Mouse (Mus musculus) T-cell, adult 2 months (primary cell): ENCODE data around the gene Itfg2.

Experiments used
- DNase-seq: peaks from one replicate; pipeline ENCODE4 v3.0.0; 2022; ENCODE audit warnings: low spot score

Gene Itfg2

GRCm38 (mm10) chr6:128435474-128435873, 10.7 kb upstream of the Itfg2 start:
- no peak for DNase-seq

GRCm38 (mm10) chr6:128433566-128433965, 8.8 kb upstream of the Itfg2 start:
- no peak for DNase-seq

GRCm38 (mm10) chr6:128432356-128432915, 7.7 kb upstream of the Itfg2 start:
- DNase-seq = no peak

DNA sequence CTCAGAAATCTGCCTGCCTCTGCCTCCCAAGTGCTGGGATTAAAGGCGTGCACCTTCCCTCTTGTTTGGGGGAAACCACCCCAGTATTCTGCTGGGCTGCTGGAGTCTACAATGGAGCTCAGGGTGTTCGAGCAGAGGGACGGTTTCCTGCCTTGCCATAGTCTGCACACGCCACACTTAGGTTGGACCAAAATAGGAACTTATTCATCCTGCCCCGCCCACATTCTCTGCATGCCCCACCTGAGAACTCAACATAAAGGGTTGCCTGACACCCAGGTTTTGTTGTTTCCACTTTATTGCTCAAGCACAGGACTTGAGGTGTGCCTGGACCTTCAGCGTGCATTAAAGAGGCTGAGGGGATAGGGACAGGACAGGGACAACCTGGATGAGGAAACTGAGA, 5.1 kb upstream of the Itfg2 start:
- DNase-seq = no peak

- no peak for DNase-seq
Observed at GRCm38 (mm10) chr6:128429300-128429699, 4.6 kb upstream of the Itfg2 start.

GRCm38 (mm10) chr6:128427571-128427970, 2.8 kb upstream of the Itfg2 start:
- no peak for DNase-seq

- no peak for DNase-seq
Observed at GRCm38 (mm10) chr6:128425046-128425445, 315 bp upstream of the Itfg2 start.

GRCm38 (mm10) chr6:128423496-128424268, 1.0 kb downstream of the Itfg2 start:
- no peak for DNase-seq

DNA sequence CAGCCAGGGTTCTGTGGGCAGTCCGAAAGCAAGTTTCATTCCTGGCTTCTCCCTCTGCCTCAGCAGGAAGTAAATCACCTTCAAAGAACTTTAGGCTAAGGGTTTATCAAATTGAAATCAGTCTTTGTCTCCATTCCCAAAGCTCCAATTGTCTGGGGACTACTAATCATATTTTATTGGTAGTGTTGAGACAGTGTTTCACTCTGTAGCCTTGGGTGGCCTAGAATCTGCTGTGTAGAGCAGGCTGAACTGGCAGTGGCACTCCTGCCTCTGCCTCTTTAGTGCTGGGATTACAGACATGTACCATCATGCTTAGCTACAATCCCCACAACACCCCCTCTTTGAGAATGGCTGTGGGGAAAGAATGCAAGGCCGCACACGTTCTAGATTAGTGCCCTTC, 3.3 kb downstream of the Itfg2 start:
- DNase-seq = no peak

DNA sequence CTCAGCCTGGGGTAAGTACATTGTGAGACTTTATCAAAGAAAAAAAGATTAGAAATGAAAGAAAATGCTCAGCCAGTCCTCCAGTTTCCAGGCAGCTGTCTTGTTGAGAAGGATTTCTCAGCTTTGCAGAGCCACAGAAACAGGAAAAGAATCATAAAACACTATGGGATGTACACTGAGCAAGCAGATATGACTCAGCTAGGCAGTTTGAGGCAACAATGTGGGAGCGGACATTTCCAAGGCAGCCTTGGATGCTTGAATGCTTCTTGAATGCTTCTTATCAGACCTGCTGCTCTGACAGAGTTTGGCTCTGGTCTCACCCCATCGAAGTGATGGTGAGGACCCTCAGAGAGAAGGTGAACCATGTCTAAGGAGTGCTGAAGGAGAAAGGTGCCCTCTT, 3.7 kb downstream of the Itfg2 start:
- DNase-seq = no peak

GRCm38 (mm10) chr6:128418076-128418475, 6.7 kb downstream of the Itfg2 start:
- DNase-seq = no peak

DNA sequence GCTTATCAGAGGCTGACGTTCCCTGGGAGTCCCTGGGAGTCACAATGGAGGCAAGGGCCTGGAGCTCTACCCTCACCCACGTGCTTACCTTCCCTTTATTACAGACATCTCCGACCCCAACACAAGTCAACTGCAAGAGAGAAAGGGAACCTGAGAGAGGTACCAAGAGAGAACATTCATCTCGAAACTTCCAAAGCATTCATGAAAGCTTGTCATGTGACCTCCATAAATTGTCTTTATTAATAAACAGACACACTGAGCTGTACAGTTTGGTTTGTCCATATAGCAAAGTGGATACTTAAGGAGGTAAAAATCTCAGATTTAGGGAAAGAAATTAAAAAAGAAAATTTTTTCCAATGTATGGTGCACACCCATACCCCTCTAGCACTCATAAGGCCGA, 8.6 kb downstream of the Itfg2 start:
- no peak for DNase-seq

DNA sequence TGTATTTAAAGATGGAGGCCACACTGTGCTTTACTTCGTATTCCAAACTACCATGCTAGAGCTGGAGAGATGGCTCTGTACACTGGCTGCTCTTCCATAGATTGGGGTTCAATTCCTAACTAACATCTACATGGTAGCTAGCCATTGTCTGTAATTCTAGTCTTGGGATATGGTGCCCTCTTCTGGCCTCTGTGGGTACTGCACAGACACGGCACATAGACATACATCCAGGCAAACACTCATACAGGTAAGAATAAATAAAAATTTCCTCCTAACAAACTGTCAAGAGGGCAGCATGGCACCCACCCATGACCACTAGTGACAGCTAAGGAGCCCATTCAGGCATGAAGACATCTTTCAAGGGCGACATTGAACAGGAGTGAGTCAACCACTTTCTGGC, 13.6 kb downstream of the Itfg2 start:
- DNase-seq = peak; percentile 53

GRCm38 (mm10) chr6:128410305-128410704, 14.4 kb downstream of the Itfg2 start:
- no peak for DNase-seq

DNA sequence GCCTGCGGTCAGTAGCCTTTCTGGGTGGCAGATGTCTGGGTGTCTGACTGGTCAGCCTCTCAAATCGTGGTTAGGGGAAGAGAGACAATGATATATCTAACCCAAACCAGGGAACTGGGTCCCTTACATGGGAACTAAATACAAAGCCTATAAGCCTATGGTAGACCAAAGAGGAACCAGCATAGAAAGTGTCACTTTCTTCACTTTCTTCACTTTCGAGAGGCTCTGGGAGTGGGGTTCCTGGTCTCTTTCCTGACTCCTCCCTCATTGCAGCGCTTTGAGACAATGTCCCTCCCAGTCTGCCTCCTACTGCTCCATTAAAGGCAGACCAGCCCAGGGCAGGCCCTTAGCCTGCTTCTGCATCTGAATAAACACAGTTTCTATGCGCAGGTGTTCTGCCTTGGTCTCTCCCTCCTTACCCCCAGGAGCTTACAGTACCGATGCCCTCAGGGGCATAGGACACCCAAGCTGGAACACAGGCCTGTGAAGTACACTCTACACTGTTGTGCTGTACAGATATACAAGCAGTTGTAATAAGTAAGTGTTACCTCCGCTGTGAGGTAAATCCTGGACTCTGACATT, 16.1 kb downstream of the Itfg2 start:
- no peak for DNase-seq

GRCm38 (mm10) chr6:128404708-128405107, 20.0 kb downstream of the Itfg2 start:
- DNase-seq = no peak

DNA sequence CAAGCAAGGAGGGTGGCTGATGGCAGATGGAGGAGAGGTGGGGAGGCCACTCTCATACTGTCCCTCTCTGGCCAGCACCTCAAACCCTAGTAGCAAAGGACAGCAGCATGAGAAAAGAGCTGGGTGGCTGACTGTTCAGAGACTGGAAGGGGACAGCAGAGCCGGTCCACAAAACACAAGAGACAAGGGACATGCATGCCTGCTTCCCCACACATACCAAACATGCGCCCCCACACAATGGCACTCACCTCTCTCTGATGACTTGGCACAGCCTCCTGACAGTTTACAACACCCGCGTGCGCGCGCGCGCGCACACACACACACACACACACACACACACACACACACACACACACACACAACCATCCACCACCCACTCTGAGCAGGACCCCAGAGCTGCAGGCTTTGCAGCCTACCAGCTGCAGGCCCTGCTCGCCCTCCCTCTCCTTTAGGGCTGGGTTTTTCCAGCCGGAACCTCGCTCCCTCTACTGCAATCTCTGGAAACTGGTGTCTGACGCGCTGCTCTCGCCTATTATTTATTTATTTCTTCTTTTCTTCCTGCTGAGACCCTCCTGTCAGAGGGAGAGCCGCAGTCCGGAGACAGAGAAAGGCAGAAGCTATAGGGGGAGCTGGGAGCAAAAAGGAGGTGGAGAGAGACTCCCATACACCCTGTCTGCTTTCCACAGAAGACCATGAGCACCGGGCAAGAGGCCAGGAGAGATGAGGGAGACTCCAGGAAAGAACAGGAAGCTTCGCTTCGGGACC, 25.1 kb downstream of the Itfg2 start:
- no peak for DNase-seq

DNA sequence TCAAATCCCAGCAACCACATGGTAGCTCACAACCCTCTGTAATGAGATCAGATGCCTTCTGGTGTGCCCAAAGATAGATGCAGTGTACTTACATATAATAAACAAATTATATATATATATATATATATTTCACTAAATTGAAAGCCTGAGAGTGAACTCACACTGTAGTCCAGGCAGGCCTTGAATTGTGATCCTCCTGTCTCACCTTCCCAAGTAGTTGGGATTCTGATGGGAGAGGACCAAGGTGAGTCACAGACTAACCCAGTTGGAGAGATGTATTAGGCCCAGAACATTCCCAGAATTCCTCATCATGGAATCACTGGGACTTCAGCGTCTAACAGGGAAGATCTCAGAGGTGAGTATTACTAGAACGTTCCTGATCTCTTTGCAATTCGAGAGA, 25.7 kb downstream of the Itfg2 start, which contains the start of gene Nrip2:
TSS of gene Nrip2 (plus strand) at position 301 of the 400 bp plus-strand sequence.
- no peak for DNase-seq

DNA sequence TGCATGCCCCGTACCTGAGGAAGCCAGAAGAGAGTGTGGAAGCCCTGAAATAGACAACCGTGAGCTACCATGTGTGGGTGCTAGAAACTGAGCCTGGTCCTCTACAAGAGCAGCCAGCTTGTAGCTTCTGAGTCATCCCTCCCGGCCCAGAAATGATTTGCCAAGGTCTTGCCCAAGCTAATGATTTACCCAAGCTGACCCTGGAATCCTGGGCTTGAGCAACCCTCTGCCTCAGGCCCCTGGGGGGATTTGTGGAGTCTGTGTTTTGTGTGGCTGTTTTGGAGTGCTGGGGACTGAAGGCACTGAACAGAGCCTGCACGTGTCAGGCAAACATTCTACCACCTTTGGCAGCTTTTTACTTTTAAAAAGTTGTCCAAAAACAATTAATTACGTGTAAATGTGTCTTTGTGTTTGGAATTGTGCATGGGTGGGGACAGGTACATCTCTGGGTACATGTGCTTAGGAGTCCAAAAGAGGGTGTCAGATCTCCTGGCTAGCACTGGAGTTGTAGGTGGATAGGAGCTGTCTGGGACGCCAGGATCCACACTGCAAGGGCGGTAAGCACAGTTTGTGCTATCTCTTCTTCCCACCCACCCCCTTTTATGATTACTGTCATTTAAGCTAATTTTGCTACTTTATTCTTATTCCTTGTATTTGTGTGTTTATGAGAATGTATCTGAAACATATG, 27.0 kb downstream of the Itfg2 start:
- DNase-seq = no peak

DNA sequence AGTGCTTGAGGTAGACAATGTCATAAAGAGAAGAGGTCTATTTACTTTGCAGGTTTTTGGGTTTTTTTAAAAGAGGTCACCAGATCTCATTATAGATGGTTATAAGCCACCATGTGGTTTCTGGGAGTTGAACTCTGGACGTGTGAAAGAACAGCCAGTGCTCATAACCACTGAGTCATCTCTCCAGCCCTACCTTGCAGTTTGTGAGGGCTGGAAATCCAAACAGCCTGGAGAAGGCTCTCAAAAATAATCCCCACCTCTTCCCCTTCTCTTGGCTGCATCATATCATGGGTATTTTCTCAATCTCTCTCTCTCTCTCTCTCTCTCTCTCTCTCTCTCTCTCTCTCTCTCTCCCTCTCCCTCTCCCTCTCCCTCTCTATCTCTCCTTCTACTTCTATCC, 34.0 kb downstream of the Itfg2 start:
- DNase-seq = no peak

GRCm38 (mm10) chr6:128389185-128389584, 35.5 kb downstream of the Itfg2 start:
- no peak for DNase-seq

- DNase-seq = no peak
Observed at GRCm38 (mm10) chr6:128385026-128385425, 39.7 kb downstream of the Itfg2 start.
